Mouse (Mus musculus) embryonic fibroblast, embryonic 13.5 days (primary cell): ENCODE data around the gene Gtpbp2.

ENCODE experiments used
- CTCF ChIP-seq: IDR thresholded peaks from 2 replicates; pipeline ENCODE4 v1.5.1; 2011; ENCODE audit warnings: mild to moderate bottlenecking, control low read depth, low read length, moderate library complexity, borderline replicate concordance; ENCODE audit not compliant: insufficient read depth
- POLR2A ChIP-seq: IDR thresholded peaks from 2 replicates; pipeline ENCODE4 v1.6.1; 2011; ENCODE audit warnings: low read depth, mild to moderate bottlenecking, control low read depth, low read length, moderate library complexity

DNA sequence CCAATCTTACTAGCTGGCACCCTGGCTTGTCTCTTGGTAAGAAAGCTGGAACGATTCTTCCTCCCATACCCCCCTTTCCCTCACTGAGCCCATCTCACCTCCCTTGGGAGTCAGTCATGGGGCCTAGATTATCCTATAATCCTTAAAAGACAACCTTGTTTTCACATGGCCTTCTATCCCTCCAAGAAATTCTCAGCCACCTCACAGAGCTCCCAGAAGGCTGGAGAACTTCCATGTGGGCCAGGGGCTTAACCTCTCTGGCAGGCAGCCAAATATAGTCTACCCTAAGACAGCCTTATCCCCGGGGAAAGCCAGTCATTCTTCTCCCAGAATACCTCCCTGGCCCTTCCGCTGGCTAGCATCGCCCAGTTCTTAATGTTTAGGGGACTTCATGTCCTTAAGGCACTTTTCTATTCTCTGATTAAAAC, 42.4 kb upstream of the Gtpbp2 start:
- TF ChIP-seq CTCF: no peak
- no peak for TF ChIP-seq POLR2A
